Mouse (Mus musculus): ENCODE results near the gene Trappc6a. TPM values are rescaled to one million over a fixed set of nuclear protein-coding genes. Genes with fewer than 3 reads are reported as not detected.

The Trappc6a gene
- polyA plus RNA-seq, 1 experiment from 2014 or later: 113 TPM

DNA sequence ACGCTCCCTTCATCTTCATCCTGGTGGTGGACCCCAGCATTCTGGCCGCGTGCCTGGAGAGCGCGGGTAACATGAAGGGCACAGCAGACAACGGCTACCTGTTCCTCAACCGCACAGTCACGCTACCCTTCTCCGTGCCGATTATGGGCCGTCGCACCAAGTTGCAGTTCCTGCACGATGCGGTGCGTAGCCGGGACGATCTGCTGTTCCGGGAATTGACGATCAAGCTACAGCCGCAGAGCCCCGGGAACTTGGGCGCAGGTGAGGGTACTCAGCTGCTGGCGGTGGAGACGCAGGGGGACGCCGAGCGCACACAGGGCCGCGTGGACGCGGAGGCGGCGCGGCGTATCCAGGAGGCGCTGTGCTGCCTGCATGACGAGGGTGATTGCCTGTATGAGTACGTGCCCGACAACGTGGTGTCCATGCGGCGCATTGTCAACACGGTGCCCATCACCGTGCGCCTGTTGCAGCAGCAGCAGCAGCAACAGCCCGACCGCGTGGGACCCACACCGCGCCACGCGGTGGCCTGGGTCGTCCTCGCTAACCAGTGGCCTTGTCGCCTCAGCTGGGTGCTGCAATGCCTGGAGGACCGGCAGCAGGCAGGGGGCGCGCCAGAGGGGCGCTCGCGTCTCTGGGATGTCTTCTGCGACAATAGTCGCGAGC is 15.7 kb downstream of the Trappc6a start:
- Histone ChIP-seq H3K4me3 (ENCODE audit: low read depth, low read length) (peak overlapping the region; percentile 35), H3K36me3 (ENCODE audit: control insufficient read depth, insufficient read depth, low read length) (peaks cover 2% of the 10 kb centered on the region), H3K4me2 (ENCODE audit: low read length) (peak overlapping the region; percentile 75), H3K9me3 (ENCODE audit: control insufficient read depth, low read length) (no peaks in the 10 kb centered on the region), H3K27me3 (replicated peaks; ENCODE audit: control insufficient read depth, insufficient read depth, low read length) (peaks cover 67% of the 10 kb centered on the region), H3K27ac (ENCODE audit: low read depth) (no peak overlapping the region), H3K4me1 (replicated peaks; ENCODE audit: control insufficient read depth, insufficient read depth, low read length) (peaks cover 22% of the 10 kb centered on the region), H3K9ac (ENCODE audit: low read length) (peak overlapping the region; percentile 22; the same call in 1 of the 2 replicates)
- ATAC-seq (replicated peaks; ENCODE audit: low FRiP score, low TSS enrichment, low read depth): peak; percentile 51
- WGBS: under 1% methylated on average over 64 of the region's 64 CpGs
- peak; percentile 84 for DNase-seq (ENCODE audit: low spot score)

DNA sequence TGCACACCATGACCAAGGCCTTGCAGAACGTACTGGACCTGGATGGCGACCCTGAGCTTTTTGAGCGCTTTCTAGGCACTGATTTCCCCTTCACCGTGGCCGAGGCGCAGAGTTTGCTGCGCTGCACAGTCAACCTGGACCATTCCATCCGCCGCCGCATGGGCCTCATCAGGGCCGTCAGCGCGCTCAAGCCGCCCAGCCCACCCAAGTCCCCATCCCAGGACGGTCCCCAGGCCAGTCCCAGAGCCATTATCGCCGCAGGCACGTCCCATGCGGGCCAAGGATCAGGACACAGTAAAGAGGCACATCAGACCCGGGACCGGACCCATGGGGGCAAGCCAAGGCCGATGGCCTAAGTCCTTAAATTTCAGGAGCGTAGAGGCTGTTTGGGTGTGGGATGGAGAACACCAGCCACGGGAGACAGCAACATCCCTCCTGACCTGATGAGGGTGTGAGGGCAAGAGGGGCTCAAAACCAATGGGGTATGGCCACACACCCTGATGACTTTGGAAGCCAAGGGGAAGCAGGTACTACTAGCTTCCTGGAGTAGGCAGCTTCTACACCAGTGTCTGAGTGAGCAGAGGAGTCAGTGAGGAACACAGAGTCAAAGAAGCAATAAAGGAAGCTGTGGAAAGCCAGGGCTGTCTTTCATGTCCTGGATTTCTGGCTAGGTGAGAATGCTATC is 16.4 kb downstream of the Trappc6a start:
- peaks cover 22% of the 10 kb centered on the region for H3K4me1 ChIP-seq (replicated peaks; ENCODE audit: control insufficient read depth, insufficient read depth, low read length)
- H3K27me3 ChIP-seq (replicated peaks; ENCODE audit: control insufficient read depth, insufficient read depth, low read length): peaks cover 61% of the 10 kb centered on the region
- H3K36me3 ChIP-seq (ENCODE audit: control insufficient read depth, insufficient read depth, low read length): peaks cover 6% of the 10 kb centered on the region
- no peak overlapping the region for H3K27ac ChIP-seq (ENCODE audit: low read depth)
- ATAC-seq (replicated peaks; ENCODE audit: low FRiP score, low TSS enrichment, low read depth) (no peak), DNase-seq (ENCODE audit: low spot score) (no peak)
- H3K9me3 ChIP-seq (ENCODE audit: control insufficient read depth, low read length): no peaks in the 10 kb centered on the region
- H3K9ac ChIP-seq (ENCODE audit: low read length): peak overlapping the region; percentile 22; the same call in 1 of the 2 replicates
- peak overlapping the region; percentile 75 for H3K4me2 ChIP-seq (ENCODE audit: low read length)
- H3K4me3 ChIP-seq (ENCODE audit: low read depth, low read length): peak overlapping the region; percentile 35
- WGBS: 18% methylated on average over 24 of the region's 24 CpGs

- DNase-seq (ENCODE audit: low spot score) (no peak), ATAC-seq (replicated peaks; ENCODE audit: low FRiP score, low TSS enrichment, low read depth) (no peak)
- Histone ChIP-seq H3K9me3 (ENCODE audit: control insufficient read depth, low read length) (no peaks in the 10 kb centered on the region), H3K27ac (ENCODE audit: low read depth) (no peak overlapping the region), H3K36me3 (ENCODE audit: control insufficient read depth, insufficient read depth, low read length) (peaks cover 10% of the 10 kb centered on the region), H3K4me3 (ENCODE audit: low read depth, low read length) (no peak overlapping the region), H3K4me2 (ENCODE audit: low read length) (no peak overlapping the region), H3K9ac (ENCODE audit: low read length) (no peak overlapping the region), H3K27me3 (replicated peaks; ENCODE audit: control insufficient read depth, insufficient read depth, low read length) (peaks cover 55% of the 10 kb centered on the region), H3K4me1 (replicated peaks; ENCODE audit: control insufficient read depth, insufficient read depth, low read length) (peaks cover 19% of the 10 kb centered on the region)
- 72% methylated on average over 2 of the region's 2 CpGs for WGBS
Measured at GRCm38 (mm10) chr7:19525105-19525481, 16.9 kb downstream of the Trappc6a start.

GRCm38 (mm10) chr7:19531077-19531476 is 22.9 kb downstream of the Trappc6a start:
- WGBS: 60% methylated on average over 10 of the region's 10 CpGs
- Histone ChIP-seq H3K36me3 (ENCODE audit: control insufficient read depth, insufficient read depth, low read length) (peaks cover 61% of the 10 kb centered on the region), H3K4me3 (ENCODE audit: low read depth, low read length) (no peak overlapping the region), H3K27me3 (replicated peaks; ENCODE audit: control insufficient read depth, insufficient read depth, low read length) (no peaks in the 10 kb centered on the region), H3K27ac (ENCODE audit: low read depth) (no peak overlapping the region), H3K4me2 (ENCODE audit: low read length) (no peak overlapping the region), H3K9ac (ENCODE audit: low read length) (no peak overlapping the region), H3K4me1 (replicated peaks; ENCODE audit: control insufficient read depth, insufficient read depth, low read length) (no peaks in the 10 kb centered on the region), H3K9me3 (ENCODE audit: control insufficient read depth, low read length) (no peaks in the 10 kb centered on the region)
- DNase-seq (ENCODE audit: low spot score) (no peak), ATAC-seq (replicated peaks; ENCODE audit: low FRiP score, low TSS enrichment, low read depth) (peak; percentile 16; the same call in 1 of the 2 replicates)

GRCm38 (mm10) chr7:19532240-19532639 is 24.0 kb downstream of the Trappc6a start:
- Histone ChIP-seq H3K4me1 (replicated peaks; ENCODE audit: control insufficient read depth, insufficient read depth, low read length) (no peaks in the 10 kb centered on the region), H3K4me2 (ENCODE audit: low read length) (no peak overlapping the region), H3K36me3 (ENCODE audit: control insufficient read depth, insufficient read depth, low read length) (peaks cover 61% of the 10 kb centered on the region), H3K27me3 (replicated peaks; ENCODE audit: control insufficient read depth, insufficient read depth, low read length) (no peaks in the 10 kb centered on the region), H3K9ac (ENCODE audit: low read length) (no peak overlapping the region), H3K9me3 (ENCODE audit: control insufficient read depth, low read length) (no peaks in the 10 kb centered on the region), H3K27ac (ENCODE audit: low read depth) (no peak overlapping the region), H3K4me3 (ENCODE audit: low read depth, low read length) (no peak overlapping the region)
- 84% methylated on average over 14 of the region's 14 CpGs for WGBS
- ATAC-seq (replicated peaks; ENCODE audit: low FRiP score, low TSS enrichment, low read depth): no peak
- DNase-seq (ENCODE audit: low spot score): no peak

GRCm38 (mm10) chr7:19534676-19535075 is 26.5 kb downstream of the Trappc6a start:
- Histone ChIP-seq H3K27me3 (replicated peaks; ENCODE audit: control insufficient read depth, insufficient read depth, low read length) (no peaks in the 10 kb centered on the region), H3K27ac (ENCODE audit: low read depth) (no peak overlapping the region), H3K4me1 (replicated peaks; ENCODE audit: control insufficient read depth, insufficient read depth, low read length) (no peaks in the 10 kb centered on the region), H3K4me2 (ENCODE audit: low read length) (no peak overlapping the region), H3K4me3 (ENCODE audit: low read depth, low read length) (no peak overlapping the region), H3K9me3 (ENCODE audit: control insufficient read depth, low read length) (no peaks in the 10 kb centered on the region), H3K36me3 (ENCODE audit: control insufficient read depth, insufficient read depth, low read length) (peaks cover 55% of the 10 kb centered on the region), H3K9ac (ENCODE audit: low read length) (no peak overlapping the region)
- WGBS: 92% methylated on average over 10 of the region's 10 CpGs
- ATAC-seq (replicated peaks; ENCODE audit: low FRiP score, low TSS enrichment, low read depth) (no peak), DNase-seq (ENCODE audit: low spot score) (no peak)

- 0 out of 2 replicates have a peak, but pooled peaks cover 5% of the 10 kb centered on the region for H3K36me3 ChIP-seq (ENCODE audit: control insufficient read depth, insufficient read depth, low read length)
- H3K4me1 ChIP-seq (replicated peaks; ENCODE audit: control insufficient read depth, insufficient read depth, low read length): peaks cover 12% of the 10 kb centered on the region
- no peak overlapping the region for H3K27ac ChIP-seq (ENCODE audit: low read depth)
- H3K9me3 ChIP-seq (ENCODE audit: control insufficient read depth, low read length): no peaks in the 10 kb centered on the region
- DNase-seq (ENCODE audit: low spot score): no peak
- no peak overlapping the region for H3K9ac ChIP-seq (ENCODE audit: low read length)
- no peaks in the 10 kb centered on the region for H3K27me3 ChIP-seq (replicated peaks; ENCODE audit: control insufficient read depth, insufficient read depth, low read length)
- WGBS: 88% methylated on average over 2 of the region's 2 CpGs
- no peak for ATAC-seq (replicated peaks; ENCODE audit: low FRiP score, low TSS enrichment, low read depth)
- no peak overlapping the region for H3K4me3 ChIP-seq (ENCODE audit: low read depth, low read length)
- no peak overlapping the region for H3K4me2 ChIP-seq (ENCODE audit: low read length)
Measured at GRCm38 (mm10) chr7:19540771-19541566, 32.8 kb downstream of the Trappc6a start.

- ATAC-seq (replicated peaks; ENCODE audit: low FRiP score, low TSS enrichment, low read depth): no peak
- 81% methylated on average over 7 of the region's 7 CpGs for WGBS
- 0 out of 2 replicates have a peak, but pooled peaks cover 5% of the 10 kb centered on the region for H3K36me3 ChIP-seq (ENCODE audit: control insufficient read depth, insufficient read depth, low read length)
- H3K4me3 ChIP-seq (ENCODE audit: low read depth, low read length): no peak overlapping the region
- H3K27me3 ChIP-seq (replicated peaks; ENCODE audit: control insufficient read depth, insufficient read depth, low read length): no peaks in the 10 kb centered on the region
- no peak overlapping the region for H3K4me2 ChIP-seq (ENCODE audit: low read length)
- H3K27ac ChIP-seq (ENCODE audit: low read depth): no peak overlapping the region
- no peak overlapping the region for H3K9ac ChIP-seq (ENCODE audit: low read length)
- peaks cover 20% of the 10 kb centered on the region for H3K4me1 ChIP-seq (replicated peaks; ENCODE audit: control insufficient read depth, insufficient read depth, low read length)
- DNase-seq (ENCODE audit: low spot score): no peak
- no peaks in the 10 kb centered on the region for H3K9me3 ChIP-seq (ENCODE audit: control insufficient read depth, low read length)
Measured at GRCm38 (mm10) chr7:19541681-19542154, 33.5 kb downstream of the Trappc6a start.

Measured in intestine, embryonic 14.5 days (tissue).